Mouse (Mus musculus) intestine, embryonic 15.5 days (tissue): ENCODE measurements around the gene Dbp. TPM values are rescaled to one million over a fixed set of nuclear protein-coding genes. Genes with fewer than 3 reads are reported as not detected.
A peak's percentile ranks its signal among the peaks of the same experiment; 100 is the strongest.
"Not testable (repeated sequence)": the region's sequence is repeated elsewhere in the genome, so short reads cannot be mapped to it uniquely, and the experiment has no call there.

Source experiments
- ATAC-seq: fragments of 200-750 bp; cut with Nextera tagmentation; 2 replicates; pipeline ENCODE4 v1.8.0; 2017; ENCODE audit warnings: moderate TSS enrichment, moderate library complexity
- H3K27ac ChIP-seq: fragments of 300-500 bp; sonication (generic); 2 replicates; pipeline ENCODE4 v1.5.1; 2015; ENCODE audit warnings: mild to moderate bottlenecking, inconsistent platforms
- H3K27me3 ChIP-seq: fragments of 300-500 bp; sonication (generic); replicated peaks from 2 replicates; pipeline ENCODE4 v1.6.1; 2015; ENCODE audit warnings: inconsistent platforms
- H3K36me3 ChIP-seq: fragments of 300-500 bp; sonication (generic); 2 replicates; pipeline ENCODE4 v1.6.1; 2015; ENCODE audit warnings: inconsistent platforms
- H3K4me1 ChIP-seq: fragments of 300-500 bp; sonication (generic); replicated peaks from 2 replicates; pipeline ENCODE4 v1.6.1; 2015; ENCODE audit warnings: inconsistent platforms
- H3K4me2 ChIP-seq: fragments of 300-500 bp; sonication (generic); replicated peaks from 2 replicates; pipeline ENCODE4 v1.6.1; 2015; ENCODE audit warnings: mild to moderate bottlenecking, inconsistent platforms
- H3K4me3 ChIP-seq: fragments of 300-500 bp; sonication (generic); replicated peaks from 2 replicates; pipeline ENCODE4 v1.5.1; 2015; ENCODE audit warnings: inconsistent platforms
- H3K9ac ChIP-seq: fragments of 300-500 bp; sonication (generic); 2 replicates; pipeline ENCODE4 v1.6.1; 2015; ENCODE audit warnings: inconsistent platforms
- H3K9me3 ChIP-seq: fragments of 300-500 bp; sonication (generic); 2 replicates; pipeline ENCODE4 v1.6.1; 2016; ENCODE audit warnings: inconsistent platforms
- WGBS: fragments of 180-500 bp; shearing (Covaris S2); methylation state at CpG from one replicate; pipeline ENCODE4 v1.1.7; 2015; 5-methylcytosine and 5-hydroxymethylcytosine counted together
- polyA plus RNA-seq: library from polyadenylated mRNA; unstranded; fragments of >200 nt; fragmentation: Nextera tagmentation; extraction: Ambion mirVana; gene quantifications from 2 replicates; pipeline ENCODE4 v1.2.1, GENCODE M21; 2015

Dbp gene
- 3.1 and 3.4 TPM in 2 replicates for polyA plus RNA-seq

- Histone ChIP-seq H3K4me3 (peak within 1 kb of the TSS; percentile 67), H3K4me1 (peaks cover 57% of the 10 kb centered on the region), H3K4me2 (peak within 1 kb of the TSS; percentile 99), H3K27me3 (peaks cover 8% of the 10 kb centered on the region), H3K9me3 (no peaks in the 10 kb centered on the region), H3K9ac (peak within 1 kb of the TSS; percentile 78), H3K36me3 (no peaks in the 10 kb centered on the region), H3K27ac (peak within 1 kb of the TSS; percentile 83)
- ATAC-seq, result peak; percentile 84
- under 1% methylated on average over 36 of the region's 36 CpGs for WGBS
Observed at GRCm38 (mm10) chr7:45704730-45705442, at the start of gene Dbp. TSS of gene Dbp (plus strand) at chr7:45705088.

- WGBS, result 83% methylated on average over 11 of the region's 11 CpGs
- no peak for ATAC-seq
- H3K4me1 ChIP-seq, result peaks cover 18% of the 10 kb centered on the region
- H3K9me3 ChIP-seq, result no peaks in the 10 kb centered on the region
- H3K27ac ChIP-seq, result no peak overlapping the region
- H3K27me3 ChIP-seq, result no peaks in the 10 kb centered on the region; the same call in 1 of the 2 replicates
- H3K9ac ChIP-seq, result no peak overlapping the region
- H3K36me3 ChIP-seq, result no peaks in the 10 kb centered on the region
- H3K4me2 ChIP-seq, result no peak overlapping the region
- no peak overlapping the region for H3K4me3 ChIP-seq
Observed at GRCm38 (mm10) chr7:45660746-45661478, 44.0 kb upstream of the Dbp start.

- not testable (repeated sequence) for H3K9ac ChIP-seq, ATAC-seq, H3K4me3 ChIP-seq, H3K9me3 ChIP-seq, H3K27ac ChIP-seq, H3K4me2 ChIP-seq, H3K27me3 ChIP-seq, H3K36me3 ChIP-seq
- peaks cover 21% of the 10 kb centered on the region for H3K4me1 ChIP-seq
- WGBS, result 87% methylated on average over 6 of the region's 6 CpGs
Observed at GRCm38 (mm10) chr7:45661702-45662101, 43.2 kb upstream of the Dbp start.

DNA sequence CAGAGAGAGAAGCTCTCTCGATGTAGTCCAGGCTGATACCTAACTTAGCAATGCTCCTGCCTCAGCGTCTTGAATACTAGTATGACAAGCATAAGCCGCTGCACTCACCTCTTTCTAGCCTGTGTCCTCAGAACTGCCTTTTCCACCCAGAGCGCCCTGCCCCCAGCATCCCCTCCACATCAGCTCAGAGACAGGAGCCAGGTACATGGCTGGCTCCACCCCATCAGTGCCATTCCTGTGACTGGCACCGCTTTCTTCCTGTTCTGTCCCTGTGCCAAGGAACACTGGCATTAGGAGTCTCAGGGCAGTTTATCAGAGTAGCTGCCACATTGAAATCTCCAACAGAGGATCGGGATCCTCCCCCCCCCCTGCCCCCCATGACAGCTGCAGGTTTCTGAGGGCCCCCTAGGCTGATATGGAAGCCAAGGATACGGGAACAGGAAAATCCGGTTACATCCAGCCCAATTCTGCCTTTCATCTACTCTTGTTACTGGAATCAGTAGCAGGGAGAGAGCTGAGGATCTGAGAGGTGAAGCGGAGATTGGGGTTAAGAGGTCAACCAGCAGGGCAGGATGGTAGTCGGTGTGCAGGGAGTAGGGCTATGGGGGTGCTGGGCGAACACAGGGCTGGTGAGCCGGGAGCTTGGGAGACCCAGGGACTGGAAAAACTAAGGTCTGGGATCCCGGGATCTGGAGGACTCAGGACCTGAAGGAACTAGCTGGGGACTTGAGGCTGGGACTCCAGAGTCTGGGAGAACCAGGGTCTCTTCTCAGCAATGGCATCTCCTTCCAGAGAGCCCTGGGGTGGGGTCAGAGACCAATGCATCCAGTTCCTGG lies 39.4 kb upstream of the Dbp start:
- WGBS, result 39% methylated on average over 13 of the region's 13 CpGs
- Histone ChIP-seq H3K27me3 (no peaks in the 10 kb centered on the region; the same call in 1 of the 2 replicates), H3K4me1 (peaks cover 23% of the 10 kb centered on the region), H3K9ac (peak overlapping the region; percentile 23; the same call in 1 of the 2 replicates), H3K27ac (0 out of 2 replicates have a peak overlapping the region, but pooled peaks have one; percentile 11), H3K4me3 (peak overlapping the region; percentile 18), H3K4me2 (peak overlapping the region; percentile 33), H3K9me3 (no peaks in the 10 kb centered on the region), H3K36me3 (no peaks in the 10 kb centered on the region)
- ATAC-seq, result peak; percentile 49; the same call in 1 of the 2 replicates

- WGBS, result 67% methylated on average over 7 of the region's 7 CpGs
- peak; percentile 59; the same call in 1 of the 2 replicates for ATAC-seq
- peaks cover 23% of the 10 kb centered on the region for H3K4me1 ChIP-seq
- H3K36me3 ChIP-seq, result no peaks in the 10 kb centered on the region
- no peaks in the 10 kb centered on the region; the same call in 1 of the 2 replicates for H3K27me3 ChIP-seq
- no peaks in the 10 kb centered on the region for H3K9me3 ChIP-seq
- H3K4me2 ChIP-seq, result peak within 1 kb of the TSS; percentile 33
- peak within 1 kb of the TSS; percentile 23; the same call in 1 of the 2 replicates for H3K9ac ChIP-seq
- H3K4me3 ChIP-seq, result peak within 1 kb of the TSS; percentile 18
- H3K27ac ChIP-seq, result 0 out of 2 replicates have a peak within 1 kb of the TSS, but pooled peaks have one; percentile 11
Observed at GRCm38 (mm10) chr7:45666161-45666560, 38.7 kb upstream of the Dbp start, which contains the start of gene Fut2. TSS of gene Fut2 (minus strand) at chr7:45666394.

DNA sequence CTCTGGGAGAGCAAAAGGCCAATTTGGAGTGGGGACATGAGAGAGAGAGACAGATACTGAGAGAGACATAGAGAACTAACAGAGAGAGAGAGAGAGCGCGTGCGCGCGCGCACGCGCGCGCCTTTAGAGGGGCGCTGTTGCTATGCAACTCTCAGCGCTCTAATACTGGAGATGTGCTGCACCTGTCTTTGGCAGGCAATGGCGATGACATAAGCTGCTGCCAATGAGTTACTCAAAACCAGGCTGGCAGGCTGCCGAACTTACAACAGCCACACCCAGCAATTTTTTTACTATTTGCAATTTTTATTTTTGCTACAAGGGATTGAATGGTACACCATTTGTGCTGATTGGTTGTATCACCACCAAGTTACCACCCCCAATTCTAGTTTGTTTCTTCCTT lies 37.1 kb upstream of the Dbp start:
- Histone ChIP-seq H3K27me3 (no peaks in the 10 kb centered on the region; the same call in 1 of the 2 replicates), H3K9me3 (no peaks in the 10 kb centered on the region), H3K9ac (no peak overlapping the region), H3K27ac (no peak overlapping the region), H3K4me3 (no peak overlapping the region), H3K36me3 (no peaks in the 10 kb centered on the region), H3K4me1 (peaks cover 23% of the 10 kb centered on the region), H3K4me2 (no peak overlapping the region)
- WGBS, result 78% methylated on average over 14 of the region's 14 CpGs
- ATAC-seq, result no peak

- no peak overlapping the region for H3K4me3 ChIP-seq
- no peak overlapping the region for H3K4me2 ChIP-seq
- no peak overlapping the region for H3K9ac ChIP-seq
- no peaks in the 10 kb centered on the region; the same call in 1 of the 2 replicates for H3K27me3 ChIP-seq
- no peaks in the 10 kb centered on the region for H3K36me3 ChIP-seq
- ATAC-seq, result no peak
- no peaks in the 10 kb centered on the region for H3K9me3 ChIP-seq
- H3K4me1 ChIP-seq, result peaks cover 21% of the 10 kb centered on the region
- no peak overlapping the region for H3K27ac ChIP-seq
- WGBS, result 97% methylated on average over 9 of the region's 9 CpGs
Observed at GRCm38 (mm10) chr7:45668921-45669320, 36.0 kb upstream of the Dbp start.

DNA sequence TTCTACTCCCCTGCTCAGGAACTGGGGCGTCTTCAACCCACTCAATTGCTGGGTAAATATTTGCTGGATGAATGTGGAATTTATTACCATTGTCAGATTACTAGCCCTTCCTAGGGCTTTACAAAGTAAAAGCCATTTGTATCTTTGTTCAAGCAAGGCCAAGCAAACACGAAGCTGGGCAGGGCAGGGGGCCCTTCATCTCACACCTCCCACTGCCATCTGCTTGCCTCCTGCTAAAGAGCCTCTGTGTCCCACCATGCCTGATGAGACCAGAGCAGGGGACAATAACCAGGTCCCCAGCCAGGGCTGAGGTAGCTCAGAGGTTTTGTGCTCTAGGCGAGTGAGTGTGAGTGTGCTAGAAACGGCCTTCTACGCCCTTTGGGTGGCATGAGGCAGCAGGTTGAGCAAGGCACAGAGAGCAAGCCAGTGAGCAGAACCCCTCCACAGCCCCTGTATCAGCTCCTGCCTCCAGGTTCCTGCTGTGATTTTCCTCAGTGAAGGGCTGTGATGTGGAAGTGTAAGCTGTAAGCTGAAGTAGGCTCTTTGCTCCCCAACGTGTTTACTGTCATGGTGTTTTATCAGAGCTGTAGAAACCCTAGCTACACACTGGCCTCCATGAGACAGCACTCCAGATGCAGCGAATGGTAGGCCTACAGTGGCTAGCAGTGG lies 27.1 kb upstream of the Dbp start:
- H3K4me1 ChIP-seq, result peaks cover 21% of the 10 kb centered on the region; the same call in 1 of the 2 replicates
- H3K4me2 ChIP-seq, result no peak overlapping the region
- H3K27ac ChIP-seq, result peak overlapping the region; percentile 18; the same call in 1 of the 2 replicates
- 56% methylated on average over 7 of the region's 7 CpGs for WGBS
- H3K36me3 ChIP-seq, result no peaks in the 10 kb centered on the region
- ATAC-seq, result peak; percentile 35
- H3K9ac ChIP-seq, result no peak overlapping the region
- no peak overlapping the region for H3K4me3 ChIP-seq
- no peaks in the 10 kb centered on the region for H3K27me3 ChIP-seq
- no peaks in the 10 kb centered on the region for H3K9me3 ChIP-seq

GRCm38 (mm10) chr7:45678513-45678912 lies 26.4 kb upstream of the Dbp start:
- WGBS, result 88% methylated on average over 14 of the region's 14 CpGs
- H3K9me3 ChIP-seq, result no peaks in the 10 kb centered on the region
- ATAC-seq, result no peak
- no peaks in the 10 kb centered on the region for H3K36me3 ChIP-seq
- H3K4me1 ChIP-seq, result peaks cover 21% of the 10 kb centered on the region; the same call in 1 of the 2 replicates
- no peak overlapping the region for H3K9ac ChIP-seq
- peak overlapping the region; percentile 18; the same call in 1 of the 2 replicates for H3K27ac ChIP-seq
- no peak overlapping the region for H3K4me2 ChIP-seq
- no peak overlapping the region for H3K4me3 ChIP-seq
- H3K27me3 ChIP-seq, result no peaks in the 10 kb centered on the region

GRCm38 (mm10) chr7:45679966-45680621 lies 24.8 kb upstream of the Dbp start:
- no peak overlapping the region for H3K27ac ChIP-seq
- WGBS, result 59% methylated on average over 14 of the region's 14 CpGs
- H3K4me3 ChIP-seq, result no peak overlapping the region
- no peak for ATAC-seq
- H3K36me3 ChIP-seq, result no peaks in the 10 kb centered on the region
- H3K4me1 ChIP-seq, result peaks cover 25% of the 10 kb centered on the region; the same call in 1 of the 2 replicates
- H3K4me2 ChIP-seq, result no peak overlapping the region
- no peaks in the 10 kb centered on the region for H3K27me3 ChIP-seq
- H3K9ac ChIP-seq, result no peak overlapping the region
- H3K9me3 ChIP-seq, result no peaks in the 10 kb centered on the region
